Mouse (Mus musculus) heart, embryonic 13.5 days (tissue): ENCODE data around the gene Ubr2. TPM values are rescaled to one million over a fixed set of nuclear protein-coding genes. Genes with fewer than 3 reads are reported as not detected.

Experiments used
- ATAC-seq: fragments of 200-750 bp; cut with Nextera tagmentation; 2 replicates; pipeline ENCODE4 v1.8.0; 2017; ENCODE audit warnings: moderate TSS enrichment; ENCODE audit not compliant: insufficient number of reproducible peaks, low FRiP score, low TSS enrichment; ENCODE audit errors: extremely low read depth
- H3K27ac ChIP-seq: fragments of 300-500 bp; sonication (generic); replicated peaks from 2 replicates; pipeline ENCODE4 v1.5.1; 2015; ENCODE audit warnings: moderate library complexity, mild to moderate bottlenecking, inconsistent platforms
- H3K27me3 ChIP-seq: fragments of 300-500 bp; sonication (generic); replicated peaks from 2 replicates; pipeline ENCODE4 v1.6.1; 2015; ENCODE audit warnings: mild to moderate bottlenecking, inconsistent platforms
- H3K36me3 ChIP-seq: fragments of 300-500 bp; sonication (generic); 2 replicates; pipeline ENCODE4 v1.6.1; 2015; ENCODE audit warnings: mild to moderate bottlenecking, inconsistent platforms
- H3K4me1 ChIP-seq: fragments of 300-500 bp; sonication (generic); 2 replicates; pipeline ENCODE4 v1.6.1; 2015; ENCODE audit warnings: inconsistent platforms
- H3K4me2 ChIP-seq: fragments of 300-500 bp; sonication (generic); 2 replicates; pipeline ENCODE4 v1.6.1; 2015; ENCODE audit warnings: inconsistent platforms, mild to moderate bottlenecking, moderate library complexity
- H3K4me3 ChIP-seq: fragments of 300-500 bp; sonication (generic); 2 replicates; pipeline ENCODE4 v1.5.1; 2015; ENCODE audit warnings: moderate library complexity, mild to moderate bottlenecking, inconsistent platforms
- H3K9ac ChIP-seq: fragments of 300-500 bp; sonication (generic); 2 replicates; pipeline ENCODE4 v1.6.1; 2015; ENCODE audit warnings: inconsistent platforms, mild to moderate bottlenecking, moderate library complexity
- H3K9me3 ChIP-seq: fragments of 300-500 bp; sonication (generic); 2 replicates; pipeline ENCODE4 v1.6.1; 2016; ENCODE audit warnings: inconsistent platforms
- WGBS: fragments of 180-500 bp; shearing (Covaris S2); methylation state at CpG from one replicate; pipeline ENCODE4 v1.1.7; 2015; ENCODE audit warnings: mixed read lengths; 5-methylcytosine and 5-hydroxymethylcytosine counted together
- polyA plus RNA-seq: library from polyadenylated mRNA; unstranded; fragments of >200 nt; fragmentation: Nextera tagmentation; extraction: Ambion mirVana; gene quantifications from 2 replicates; pipeline ENCODE4 v1.2.1, GENCODE M21; 2015

Ubr2 gene
- polyA plus RNA-seq, 1 experiment from 2014 or later = 12.2 TPM

GRCm38 (mm10) chr17:46879841-46880311 lies 130.5 kb downstream of the Ubr2 start:
- Histone ChIP-seq H3K27me3 (peaks cover 20% of the 10 kb centered on the region), H3K4me2 (no peak overlapping the region), H3K27ac (peak overlapping the region; percentile 26; the same call in 1 of the 2 replicates), H3K4me3 (no peak overlapping the region), H3K4me1 (peaks cover 21% of the 10 kb centered on the region), H3K9me3 (no peaks in the 10 kb centered on the region), H3K36me3 (no peaks in the 10 kb centered on the region), H3K9ac (no peak overlapping the region)
- ATAC-seq = peak; percentile 49; the same call in 1 of the 2 replicates
- WGBS = 28% methylated on average over 14 of the region's 14 CpGs

Other genes starting within 250 kb of the Ubr2 start
- 0.23 and 0.44 TPM in 2 replicates for gene Ptcra, start 246.8 kb downstream of the Ubr2 start, polyA plus RNA-seq
- 48.8 and 56.9 TPM in 2 replicates for gene 2310039H08Rik, start 237.9 kb downstream of the Ubr2 start, polyA plus RNA-seq
- gene Rpl7l1, start 227.9 kb downstream of the Ubr2 start, polyA plus RNA-seq = 85.1 and 101 TPM in 2 replicates
- gene Bicral, start 152.1 kb downstream of the Ubr2 start, polyA plus RNA-seq = 3.0 and 3.4 TPM in 2 replicates
- gene Tbcc, start 119.9 kb downstream of the Ubr2 start, polyA plus RNA-seq = 39.3 and 39.8 TPM in 2 replicates
- not detected in 2 replicates for gene Prph2, start 100.1 kb downstream of the Ubr2 start, polyA plus RNA-seq